Mouse (Mus musculus) midbrain, postnatal 0 days (tissue): ENCODE results near the gene Pnma3. TPM values are rescaled to one million over a fixed set of nuclear protein-coding genes. Genes with fewer than 3 reads are reported as not detected.

Experiments
- polyA plus RNA-seq: library from polyadenylated mRNA; unstranded; fragments of >200 nt; fragmentation: Nextera tagmentation; extraction: Ambion mirVana; gene quantifications from 2 replicates; pipeline ENCODE4 v1.2.1, GENCODE M21; 2015
- total RNA-seq: library from RNA; depleted of rRNA; stranded (reverse); fragments of >200 nt; gene quantifications from 2 replicates; pipeline ENCODE4 v1.2.3, GENCODE M21; 2014; rRNA removed

Gene Pnma3
- total and polyA plus RNA-seq, 2 experiments from 2014 or later: 7.5 to 18.4 TPM

Other genes with a start within 250 kb of the Pnma3 start
- 9.9 and 10.3 TPM in 2 replicates for gene Gabrq, start 239.6 kb upstream of the Pnma3 start, total RNA-seq
- gene Gabrq, start 239.6 kb upstream of the Pnma3 start, polyA plus RNA-seq: 4.6 and 4.9 TPM in 2 replicates
- gene Cetn2, start 146.4 kb upstream of the Pnma3 start, total RNA-seq: 21.5 and 23.4 TPM in 2 replicates
- 63.7 and 67.0 TPM in 2 replicates for gene Cetn2, start 146.4 kb upstream of the Pnma3 start, polyA plus RNA-seq
- 41.5 and 43.8 TPM in 2 replicates for gene Nsdhl, start 146.2 kb upstream of the Pnma3 start, total RNA-seq
- 42.6 and 45.4 TPM in 2 replicates for gene Nsdhl, start 146.2 kb upstream of the Pnma3 start, polyA plus RNA-seq
- gene Zfp185, start 77.4 kb upstream of the Pnma3 start, total RNA-seq: 0.33 and 1.7 TPM in 2 replicates
- 0.84 and 0.96 TPM in 2 replicates for gene Zfp185, start 77.4 kb upstream of the Pnma3 start, polyA plus RNA-seq
- gene Pnma5, start 27.7 kb upstream of the Pnma3 start, total RNA-seq: 0.27 and 0.57 TPM in 2 replicates
- 0.31 and 0.37 TPM in 2 replicates for gene Pnma5, start 27.7 kb upstream of the Pnma3 start, polyA plus RNA-seq
- not detected in 2 replicates for gene Xlr4a, start 17.7 kb downstream of the Pnma3 start, total RNA-seq
- 1.1 TPM in 1 of 2 replicates, not detected in the other for gene Xlr4a, start 17.7 kb downstream of the Pnma3 start, polyA plus RNA-seq
- 0.60 and 5.7 TPM in 2 replicates for gene Xlr3a, start 32.3 kb downstream of the Pnma3 start, total RNA-seq
- gene Xlr3a, start 32.3 kb downstream of the Pnma3 start, polyA plus RNA-seq: 3.4 and 4.7 TPM in 2 replicates
- 0.66 and 2.8 TPM in 2 replicates for gene Gm14685, start 52.3 kb downstream of the Pnma3 start, total RNA-seq
- 1.4 and 1.5 TPM in 2 replicates for gene Gm14685, start 52.3 kb downstream of the Pnma3 start, polyA plus RNA-seq
- not detected in 2 replicates for gene Xlr5b, start 84.0 kb downstream of the Pnma3 start, total RNA-seq
- gene Xlr5b, start 84.0 kb downstream of the Pnma3 start, polyA plus RNA-seq: not detected in 2 replicates
- gene DXBay18, start 84.7 kb downstream of the Pnma3 start, total RNA-seq: 1.1 and 2.8 TPM in 2 replicates
- gene DXBay18, start 84.7 kb downstream of the Pnma3 start, polyA plus RNA-seq: 1.3 and 1.4 TPM in 2 replicates
- gene Spin2d, start 112.2 kb downstream of the Pnma3 start, total RNA-seq: not detected in 2 replicates
- not detected in 2 replicates for gene Spin2d, start 112.2 kb downstream of the Pnma3 start, polyA plus RNA-seq
- gene Xlr3b, start 127.4 kb downstream of the Pnma3 start, total RNA-seq: 2.8 and 7.2 TPM in 2 replicates
- gene Xlr3b, start 127.4 kb downstream of the Pnma3 start, polyA plus RNA-seq: 6.8 and 13.9 TPM in 2 replicates
- not detected in 2 replicates for gene Xlr4b, start 149.5 kb downstream of the Pnma3 start, total RNA-seq
- 1.2 TPM in 1 of 2 replicates, not detected in the other for gene Xlr4b, start 149.5 kb downstream of the Pnma3 start, polyA plus RNA-seq
- gene F8a, start 163.5 kb downstream of the Pnma3 start, total RNA-seq: 26.5 and 32.2 TPM in 2 replicates
- 33.7 and 36.3 TPM in 2 replicates for gene F8a, start 163.5 kb downstream of the Pnma3 start, polyA plus RNA-seq
- not detected in 2 replicates for gene Xlr4c, start 178.3 kb downstream of the Pnma3 start, total RNA-seq
- gene Xlr4c, start 178.3 kb downstream of the Pnma3 start, polyA plus RNA-seq: 0.26 and 0.67 TPM in 2 replicates
- not detected in 2 replicates for gene Xlr3c, start 200.6 kb downstream of the Pnma3 start, total RNA-seq
- gene Xlr3c, start 200.6 kb downstream of the Pnma3 start, polyA plus RNA-seq: 0.12 and 0.15 TPM in 2 replicates
- gene Xlr5a, start 228.2 kb downstream of the Pnma3 start, total RNA-seq: not detected in 2 replicates
- not detected in 2 replicates for gene Xlr5a, start 228.2 kb downstream of the Pnma3 start, polyA plus RNA-seq
- not detected in 2 replicates for gene Xlr5c, start 228.2 kb downstream of the Pnma3 start, total RNA-seq
- gene Xlr5c, start 228.2 kb downstream of the Pnma3 start, polyA plus RNA-seq: not detected in 2 replicates